Mouse (Mus musculus): ENCODE results near the gene Pnck. TPM values are rescaled to one million over a fixed set of nuclear protein-coding genes. Genes with fewer than 3 reads are reported as not detected.
A peak's percentile ranks its signal among the peaks of the same experiment; 100 is the strongest.

Pnck gene
- polyA plus RNA-seq, 1 experiment from 2014 or later = 17.7 TPM

DNA sequence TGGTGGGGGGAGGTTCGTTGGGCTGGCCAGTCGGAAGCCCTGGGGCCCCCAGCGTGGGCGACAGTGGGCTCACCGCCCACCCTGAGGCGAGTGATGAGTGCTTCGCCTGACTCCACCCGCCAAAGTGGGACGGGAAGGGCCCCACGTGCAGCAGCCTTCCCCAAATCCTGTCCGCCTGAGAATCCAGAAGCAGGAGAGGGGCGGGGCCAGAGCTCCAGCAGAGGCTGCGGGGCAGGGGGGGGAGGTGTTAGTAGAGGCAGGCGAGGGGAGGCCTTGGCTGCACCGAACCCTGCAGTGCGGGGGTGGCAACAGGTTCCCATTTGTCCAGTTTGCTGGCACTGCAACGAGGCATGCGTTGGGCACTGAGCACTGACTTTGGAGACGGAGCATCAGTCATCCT is 22.5 kb downstream of the Pnck start:
- 22% methylated on average over 19 of the region's 19 CpGs for WGBS
- ATAC-seq (ENCODE audit: insufficient read depth, low FRiP score, low read depth) = 0 out of 2 replicates have a peak, but pooled peaks have one; percentile 11
- H3K27me3 ChIP-seq (replicated peaks) = peaks cover 26% of the 10 kb centered on the region
- H3K9me3 ChIP-seq = no peaks in the 10 kb centered on the region
- H3K27ac ChIP-seq = no peak overlapping the region
- peaks cover 8% of the 10 kb centered on the region; the same call in 1 of the 2 replicates for H3K4me1 ChIP-seq
- H3K9ac ChIP-seq = no peak overlapping the region
- peak overlapping the region; percentile 32 for H3K4me3 ChIP-seq (replicated peaks)
- no peaks in the 10 kb centered on the region for H3K36me3 ChIP-seq
- H3K4me2 ChIP-seq = peak overlapping the region; percentile 64

DNA sequence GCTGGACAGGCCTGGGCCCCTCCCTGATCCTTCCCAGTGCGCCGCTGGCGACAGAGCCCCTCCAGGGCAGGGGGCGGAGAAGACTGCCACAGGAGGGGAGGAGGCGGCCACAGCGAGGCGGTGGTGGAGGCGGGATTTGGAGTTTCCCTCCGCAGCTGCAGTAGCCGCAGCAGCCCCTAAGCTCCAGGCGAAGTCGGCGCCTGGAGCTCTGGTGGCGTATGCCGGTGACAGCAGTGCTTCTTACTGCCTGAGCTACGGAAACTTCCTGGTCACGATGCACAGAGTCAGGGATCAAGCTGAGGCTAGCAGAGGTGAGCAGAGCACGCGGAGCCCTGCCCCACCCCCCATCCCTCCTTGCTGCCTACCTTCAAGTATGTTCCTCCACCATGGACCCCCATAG is 24.5 kb downstream of the Pnck start:
- 24% methylated on average over 19 of the region's 19 CpGs for WGBS
- Histone ChIP-seq H3K4me1 (peaks cover 8% of the 10 kb centered on the region; the same call in 1 of the 2 replicates), H3K27ac (no peak overlapping the region), H3K4me2 (peak overlapping the region; percentile 44), H3K4me3 (replicated peaks) (0 out of 2 replicates have a peak overlapping the region, but pooled peaks have one; percentile 5), H3K9ac (no peak overlapping the region), H3K36me3 (no peaks in the 10 kb centered on the region), H3K27me3 (replicated peaks) (peaks cover 26% of the 10 kb centered on the region), H3K9me3 (no peaks in the 10 kb centered on the region)
- ATAC-seq (ENCODE audit: insufficient read depth, low FRiP score, low read depth) = no peak

DNA sequence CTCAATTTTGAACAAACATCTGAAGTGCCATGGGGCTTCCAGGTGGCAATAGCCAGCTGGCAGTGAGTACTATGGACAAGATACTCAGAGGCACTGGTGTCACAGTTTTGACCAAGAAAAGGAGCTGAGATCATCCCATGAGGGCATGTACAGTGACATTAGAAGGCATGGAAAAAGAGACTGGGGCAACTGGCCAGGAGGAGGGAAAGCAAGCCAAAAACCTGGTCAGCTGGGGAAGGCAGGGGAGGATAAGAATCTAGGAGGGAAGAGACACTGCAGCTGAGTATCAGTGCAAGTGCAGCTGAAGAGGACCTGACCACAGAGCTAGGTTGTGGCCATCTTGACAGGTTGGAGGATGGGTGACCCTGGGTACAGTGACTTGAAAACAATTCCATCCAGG is 32.9 kb downstream of the Pnck start:
- no peak overlapping the region for H3K9ac ChIP-seq

DNA sequence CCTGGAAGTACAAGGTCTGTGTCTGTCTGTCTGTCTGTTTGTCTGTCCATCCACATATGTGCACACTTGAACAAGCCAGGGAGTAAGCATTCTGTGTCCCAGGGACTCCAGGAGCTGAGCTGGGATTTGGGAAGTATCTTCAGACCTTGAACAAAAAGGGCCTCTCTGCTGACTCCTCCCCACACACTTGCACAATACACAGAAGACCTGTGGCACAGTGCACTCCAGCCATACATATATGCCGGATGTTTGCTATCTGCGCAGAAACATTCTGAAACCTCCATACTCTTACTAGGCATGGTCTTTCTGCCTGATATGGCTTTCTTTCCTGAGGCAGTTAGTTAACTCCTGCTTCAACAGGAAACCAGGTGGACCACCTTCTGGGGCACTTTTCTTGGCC is 40.0 kb downstream of the Pnck start:
- no peak overlapping the region for H3K9ac ChIP-seq
- no peak overlapping the region for H3K27ac ChIP-seq
- WGBS = 87% methylated on average over 2 of the region's 2 CpGs
- no peaks in the 10 kb centered on the region for H3K9me3 ChIP-seq
- no peak for ATAC-seq (ENCODE audit: insufficient read depth, low FRiP score, low read depth)
- no peaks in the 10 kb centered on the region for H3K4me1 ChIP-seq
- H3K4me2 ChIP-seq = no peak overlapping the region
- no peaks in the 10 kb centered on the region for H3K27me3 ChIP-seq (replicated peaks)
- H3K36me3 ChIP-seq = no peaks in the 10 kb centered on the region
- no peak overlapping the region for H3K4me3 ChIP-seq (replicated peaks)

More for the DNA sequence above, 32.9 kb downstream of the Pnck start:
- H3K36me3 ChIP-seq = no peaks in the 10 kb centered on the region
- H3K27ac ChIP-seq = no peak overlapping the region
- H3K9me3 ChIP-seq = no peaks in the 10 kb centered on the region
- H3K4me2 ChIP-seq = no peak overlapping the region
- no peak for ATAC-seq (ENCODE audit: insufficient read depth, low FRiP score, low read depth)
- no peaks in the 10 kb centered on the region for H3K4me1 ChIP-seq
- H3K4me3 ChIP-seq (replicated peaks) = no peak overlapping the region
- no peaks in the 10 kb centered on the region for H3K27me3 ChIP-seq (replicated peaks)

DNA sequence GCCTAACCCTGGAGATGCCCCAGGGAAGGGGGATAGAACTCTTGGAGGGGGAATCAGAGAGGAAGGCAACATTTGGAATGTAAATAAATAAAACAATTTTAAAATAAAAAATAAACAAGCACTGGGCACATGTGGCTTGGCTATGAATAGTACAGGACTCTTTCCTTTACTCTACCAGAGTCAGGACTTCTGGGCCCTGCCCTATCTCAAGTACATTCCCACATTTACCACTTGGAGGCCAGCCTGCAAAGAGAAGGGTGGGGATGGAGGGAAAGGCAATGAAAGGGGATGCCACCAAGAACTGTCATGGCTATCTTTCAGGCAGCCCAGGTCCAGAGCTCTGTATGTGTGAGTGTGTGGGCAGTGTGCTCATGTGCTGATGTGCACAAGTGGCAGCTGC is 40.5 kb downstream of the Pnck start:
- no peak for ATAC-seq (ENCODE audit: insufficient read depth, low FRiP score, low read depth)
- Histone ChIP-seq H3K4me1 (no peaks in the 10 kb centered on the region), H3K4me2 (no peak overlapping the region), H3K27ac (no peak overlapping the region), H3K9me3 (no peaks in the 10 kb centered on the region), H3K4me3 (replicated peaks) (no peak overlapping the region), H3K27me3 (replicated peaks) (no peaks in the 10 kb centered on the region), H3K36me3 (no peaks in the 10 kb centered on the region), H3K9ac (no peak overlapping the region)

DNA sequence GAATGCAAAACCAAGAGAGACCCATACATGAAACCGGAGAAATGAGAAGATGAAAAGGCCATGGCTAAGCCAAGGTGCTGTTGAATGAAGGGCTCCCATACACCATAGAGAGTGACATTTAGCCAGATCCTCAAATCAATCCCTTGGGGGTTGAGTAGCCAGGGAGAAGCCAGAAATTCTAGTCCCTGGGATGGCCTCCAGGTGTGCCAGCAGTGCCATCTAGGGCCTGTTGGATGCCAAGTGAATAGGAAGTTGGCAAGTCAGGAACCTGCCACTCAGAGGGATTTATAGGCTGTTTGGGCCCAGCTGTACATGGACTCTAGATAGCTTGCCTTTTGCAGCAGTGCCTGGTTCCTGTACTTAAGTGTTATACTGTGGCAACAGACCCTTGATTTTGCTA is 44.0 kb downstream of the Pnck start:
- Histone ChIP-seq H3K27ac (no peak overlapping the region), H3K9ac (no peak overlapping the region), H3K27me3 (replicated peaks) (no peaks in the 10 kb centered on the region), H3K9me3 (no peaks in the 10 kb centered on the region), H3K4me2 (no peak overlapping the region), H3K4me3 (replicated peaks) (no peak overlapping the region), H3K36me3 (no peaks in the 10 kb centered on the region), H3K4me1 (no peaks in the 10 kb centered on the region)
- ATAC-seq (ENCODE audit: insufficient read depth, low FRiP score, low read depth) = no peak
- WGBS = 92% methylated on average over 1 of the region's 1 CpGs

DNA sequence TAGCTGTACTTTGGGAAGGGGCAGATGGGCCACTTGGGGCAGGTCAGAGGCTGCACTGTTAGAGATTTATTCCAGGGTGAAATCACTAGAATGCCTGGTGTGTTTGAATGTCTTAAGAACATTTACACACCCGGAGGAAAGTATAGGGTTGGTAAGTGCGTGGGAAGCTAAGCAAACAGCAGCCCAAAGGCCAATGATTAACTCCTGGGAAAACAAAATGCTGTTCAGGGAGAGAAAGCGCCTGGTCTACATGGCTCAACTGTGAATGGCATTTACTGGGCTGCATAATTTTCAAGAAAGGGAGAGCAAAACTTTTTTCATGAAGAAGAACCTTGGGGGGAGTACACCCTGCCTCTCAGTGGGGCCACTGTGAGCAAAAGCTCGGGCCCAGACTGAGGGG is 46.3 kb downstream of the Pnck start:
- Histone ChIP-seq H3K4me1 (no peaks in the 10 kb centered on the region), H3K4me2 (no peak overlapping the region), H3K4me3 (replicated peaks) (no peak overlapping the region), H3K27me3 (replicated peaks) (no peaks in the 10 kb centered on the region), H3K9me3 (no peaks in the 10 kb centered on the region), H3K9ac (no peak overlapping the region), H3K36me3 (no peaks in the 10 kb centered on the region), H3K27ac (peak overlapping the region; percentile 40; the same call in 1 of the 2 replicates)
- peak; percentile 58; the same call in 1 of the 2 replicates for ATAC-seq (ENCODE audit: insufficient read depth, low FRiP score, low read depth)
- whole genome bisulfite sequencing = 52% methylated on average over 4 of the region's 4 CpGs

Other genes with a start within 250 kb of the Pnck start
- 0.21 and 0.40 TPM in 2 replicates for gene Zfp92, start 249.0 kb downstream of the Pnck start, polyA plus RNA-seq (2015; fragmentation: Nextera tagmentation; extraction: Ambion mirVana)
- gene Trex2, start 224.8 kb downstream of the Pnck start, polyA plus RNA-seq (2015; fragmentation: Nextera tagmentation; extraction: Ambion mirVana) = 1.2 and 3.9 TPM in 2 replicates
- 54.1 and 58.7 TPM in 2 replicates for gene Haus7, start 201.1 kb downstream of the Pnck start, polyA plus RNA-seq (2015; fragmentation: Nextera tagmentation; extraction: Ambion mirVana)
- 64.8 and 75.2 TPM in 2 replicates for gene Bgn, start 176.5 kb downstream of the Pnck start, polyA plus RNA-seq (2015; fragmentation: Nextera tagmentation; extraction: Ambion mirVana)
- 0.19 and 0.31 TPM in 2 replicates for gene Atp2b3, start 157.0 kb downstream of the Pnck start, polyA plus RNA-seq (2015; fragmentation: Nextera tagmentation; extraction: Ambion mirVana)
- gene Dusp9, start 20.7 kb downstream of the Pnck start, polyA plus RNA-seq (2015; fragmentation: Nextera tagmentation; extraction: Ambion mirVana) = 15.0 and 16.9 TPM in 2 replicates
- gene Slc6a8, start 13.0 kb upstream of the Pnck start, polyA plus RNA-seq (2015; fragmentation: Nextera tagmentation; extraction: Ambion mirVana) = 6.8 and 7.1 TPM in 2 replicates
- 270 and 283 TPM in 2 replicates for gene Bcap31, start 56.1 kb upstream of the Pnck start, polyA plus RNA-seq (2015; fragmentation: Nextera tagmentation; extraction: Ambion mirVana)
- 18.6 and 19.5 TPM in 2 replicates for gene Abcd1, start 56.5 kb upstream of the Pnck start, polyA plus RNA-seq (2015; fragmentation: Nextera tagmentation; extraction: Ambion mirVana)
- 0.67 and 0.68 TPM in 2 replicates for gene Plxnb3, start 97.0 kb upstream of the Pnck start, polyA plus RNA-seq (2015; fragmentation: Nextera tagmentation; extraction: Ambion mirVana)
- 2.2 and 4.8 TPM in 2 replicates for gene Srpk3, start 114.3 kb upstream of the Pnck start, polyA plus RNA-seq (2015; fragmentation: Nextera tagmentation; extraction: Ambion mirVana)
- gene Idh3g, start 126.8 kb upstream of the Pnck start, polyA plus RNA-seq (2015; fragmentation: Nextera tagmentation; extraction: Ambion mirVana) = 202 and 211 TPM in 2 replicates
- 253 and 266 TPM in 2 replicates for gene Ssr4, start 126.9 kb upstream of the Pnck start, polyA plus RNA-seq (2015; fragmentation: Nextera tagmentation; extraction: Ambion mirVana)
- 0.83 and 0.84 TPM in 2 replicates for gene Pdzd4, start 164.9 kb upstream of the Pnck start, polyA plus RNA-seq (2015; fragmentation: Nextera tagmentation; extraction: Ambion mirVana)
- 0.21 and 0.22 TPM in 2 replicates for gene Avpr2, start 232.0 kb upstream of the Pnck start, polyA plus RNA-seq (2015; fragmentation: Nextera tagmentation; extraction: Ambion mirVana)
- 8.2 and 9.3 TPM in 2 replicates for gene L1cam, start 236.0 kb upstream of the Pnck start, polyA plus RNA-seq (2015; fragmentation: Nextera tagmentation; extraction: Ambion mirVana)

Measured in stomach, embryonic 15.5 days (tissue).